Mouse (Mus musculus) layer of hippocampus, postnatal 10 days (tissue): ENCODE measurements around the gene Synj1. TPM values are rescaled to one million over a fixed set of nuclear protein-coding genes. Genes with fewer than 3 reads are reported as not detected.

Experiments used
- DNase-seq, 2 experiments: peaks; one replicate each; pipeline ENCODE4 v3.0.0; 2021; ENCODE audit warnings: low spot score in 2 of 2
- total RNA-seq, 2 experiments: library from RNA; stranded (reverse); gene quantifications; 2 replicates each; pipeline ENCODE4 v1.2.3; 2021

Synj1 gene
- total RNA-seq, 2 experiments from 2014 or later, result 257 to 270 TPM

DNA sequence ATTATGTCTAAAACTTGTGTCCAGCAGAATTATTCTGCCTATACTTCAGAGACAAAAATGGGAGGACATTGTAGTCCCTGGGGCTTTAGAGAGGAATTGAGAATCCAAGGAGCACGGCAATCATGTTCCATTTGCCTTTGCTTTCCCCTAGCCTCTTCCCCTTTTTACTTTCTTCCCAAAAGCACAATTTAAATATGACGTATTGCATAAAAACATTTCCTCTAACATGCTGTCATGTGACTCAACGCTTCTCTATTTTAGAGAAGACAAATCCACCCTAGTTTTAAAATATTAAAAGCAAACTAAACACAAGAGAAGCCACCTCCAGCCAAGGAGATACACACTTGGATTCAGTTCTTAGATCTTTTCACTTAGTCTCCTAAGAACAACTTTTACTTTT is 739 bp upstream of the Synj1 start:
- DNase-seq, result no peak

DNA sequence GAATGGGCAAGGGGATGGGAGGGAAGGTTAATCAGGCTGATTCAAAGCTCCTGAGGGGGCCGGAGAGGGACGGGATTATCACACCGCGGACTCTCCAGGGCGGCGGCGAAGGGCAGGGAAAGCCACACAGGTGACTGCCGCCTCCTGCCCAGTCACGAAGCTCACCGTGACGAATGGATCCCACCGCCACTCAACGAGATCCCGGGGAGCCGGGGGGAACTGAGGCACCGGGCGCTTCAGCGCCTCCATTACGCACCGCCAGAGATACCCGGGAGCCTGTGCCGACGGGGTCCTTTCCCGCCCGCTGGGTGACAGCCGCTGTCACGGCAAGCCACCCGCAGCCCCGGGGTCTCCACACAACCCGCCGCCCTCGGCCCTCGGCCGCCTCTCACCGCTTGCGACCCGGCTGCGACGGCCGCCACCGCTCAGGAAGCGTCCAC is 507 bp downstream of the Synj1 start:
- no peak for DNase-seq

DNA sequence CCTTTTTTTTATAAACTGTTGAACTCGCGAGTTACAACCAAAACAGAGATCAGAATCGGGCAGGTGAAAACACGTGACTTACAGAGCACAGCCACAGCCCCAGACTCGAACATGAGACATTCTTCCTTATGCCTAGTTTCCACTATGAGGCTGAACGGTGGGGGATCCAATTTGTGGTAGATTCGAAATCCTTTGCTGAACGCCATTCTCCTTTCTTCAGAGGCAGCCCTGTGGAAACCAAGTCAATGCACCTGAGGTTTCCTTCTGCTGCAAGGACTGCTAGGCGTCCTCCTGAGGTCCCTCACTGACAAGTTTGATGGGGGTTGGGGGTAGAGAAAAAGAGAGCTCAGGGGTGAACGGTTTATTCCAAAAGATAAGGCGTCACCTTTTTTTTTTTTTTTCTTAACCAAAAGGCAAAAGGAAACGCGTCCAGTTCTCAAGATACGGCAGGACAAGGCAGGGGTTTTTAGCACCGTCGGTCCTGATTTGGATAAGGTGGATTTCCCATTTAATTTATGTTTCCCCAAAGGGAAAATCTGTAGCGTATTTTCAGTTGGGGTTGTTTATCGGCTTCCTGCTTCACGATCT is 1.1 kb downstream of the Synj1 start:
- no peak for DNase-seq

DNA sequence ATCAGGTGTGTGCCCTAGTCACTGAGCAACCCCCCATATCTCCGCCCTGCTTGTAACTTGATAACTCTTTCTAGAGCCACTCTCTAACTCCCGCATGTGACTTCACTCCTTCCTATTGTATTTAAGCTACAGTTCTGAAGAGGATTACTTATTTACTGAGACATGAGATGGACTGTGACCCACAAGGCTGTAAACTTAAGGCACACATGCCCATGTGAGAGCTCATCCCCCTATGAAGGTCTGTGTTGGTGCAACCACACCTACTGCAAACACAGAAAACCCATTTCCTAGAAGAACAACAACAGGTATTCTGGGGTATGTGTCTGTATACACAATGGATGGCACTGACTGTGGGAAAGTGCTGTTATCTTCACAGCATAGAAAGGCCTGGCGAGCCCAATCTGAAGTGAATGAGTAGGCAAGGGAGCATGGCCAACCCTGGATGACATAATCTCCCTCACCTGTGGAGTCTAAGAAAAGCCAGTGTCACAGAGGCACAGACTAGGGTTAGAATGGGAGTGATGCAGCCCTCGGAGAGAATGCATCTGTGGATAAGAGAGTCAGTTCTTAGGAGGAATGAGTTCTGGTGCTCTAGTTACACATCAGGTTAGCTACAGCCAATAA is 6.1 kb downstream of the Synj1 start:
- DNase-seq, result no peak

DNA sequence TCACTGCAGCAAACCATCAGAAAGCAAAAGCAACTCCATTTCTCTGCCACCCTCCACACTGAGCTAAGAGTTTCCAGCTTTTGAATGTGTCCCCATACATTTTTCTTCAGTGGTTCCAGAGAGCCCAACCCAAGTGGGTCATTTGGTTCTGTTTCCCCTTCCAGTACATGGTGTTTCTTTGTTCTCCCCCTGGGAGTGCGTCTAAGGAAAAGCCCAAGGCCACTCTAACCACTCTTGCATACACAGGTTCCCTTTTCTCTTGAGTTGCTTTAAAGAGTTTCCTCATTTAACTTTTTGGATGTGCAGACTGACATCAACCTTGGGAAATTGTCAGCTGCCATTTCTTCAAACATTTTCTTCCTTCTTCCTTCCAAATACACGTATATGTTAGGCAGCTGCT is 10.0 kb downstream of the Synj1 start:
- no peak for DNase-seq

DNA sequence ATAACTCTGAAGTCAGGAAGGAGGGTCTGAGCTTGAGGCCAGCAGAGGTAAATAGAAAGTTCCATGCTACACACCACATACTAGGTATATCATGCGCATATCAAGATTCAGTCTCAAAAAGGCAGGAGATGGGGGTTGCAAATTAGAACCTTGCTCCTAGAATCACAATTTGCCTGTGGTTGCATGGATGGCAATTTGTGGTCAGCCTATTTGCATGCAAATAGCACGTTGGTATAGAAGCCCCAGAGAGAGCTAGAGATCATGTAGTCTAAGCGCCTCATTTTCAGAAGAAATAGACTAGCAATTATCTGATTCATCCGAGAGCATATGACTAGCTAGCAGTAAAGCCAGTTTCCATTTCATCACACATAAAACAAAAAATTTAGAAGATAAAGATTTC is 11.3 kb downstream of the Synj1 start:
- DNase-seq, result no peak

DNA sequence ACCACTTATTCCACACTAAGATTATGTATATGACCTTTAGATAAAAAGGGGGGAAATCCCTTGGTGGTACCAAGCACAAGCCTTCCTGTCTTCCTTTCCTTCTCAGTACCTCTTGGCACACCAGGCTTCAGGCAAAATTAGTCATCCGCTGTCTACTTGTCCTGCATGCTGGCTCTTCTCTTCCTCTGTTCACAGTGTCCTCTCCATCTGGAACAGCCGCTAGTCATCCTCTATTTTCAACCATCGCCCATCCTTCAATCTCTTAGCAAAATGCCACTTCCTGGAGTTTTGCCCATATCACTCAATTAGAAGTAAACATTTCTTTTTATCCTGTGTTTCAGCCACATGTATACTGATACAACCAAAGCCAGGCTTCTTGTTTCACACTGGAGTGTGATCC is 13.3 kb downstream of the Synj1 start:
- no peak for DNase-seq

DNA sequence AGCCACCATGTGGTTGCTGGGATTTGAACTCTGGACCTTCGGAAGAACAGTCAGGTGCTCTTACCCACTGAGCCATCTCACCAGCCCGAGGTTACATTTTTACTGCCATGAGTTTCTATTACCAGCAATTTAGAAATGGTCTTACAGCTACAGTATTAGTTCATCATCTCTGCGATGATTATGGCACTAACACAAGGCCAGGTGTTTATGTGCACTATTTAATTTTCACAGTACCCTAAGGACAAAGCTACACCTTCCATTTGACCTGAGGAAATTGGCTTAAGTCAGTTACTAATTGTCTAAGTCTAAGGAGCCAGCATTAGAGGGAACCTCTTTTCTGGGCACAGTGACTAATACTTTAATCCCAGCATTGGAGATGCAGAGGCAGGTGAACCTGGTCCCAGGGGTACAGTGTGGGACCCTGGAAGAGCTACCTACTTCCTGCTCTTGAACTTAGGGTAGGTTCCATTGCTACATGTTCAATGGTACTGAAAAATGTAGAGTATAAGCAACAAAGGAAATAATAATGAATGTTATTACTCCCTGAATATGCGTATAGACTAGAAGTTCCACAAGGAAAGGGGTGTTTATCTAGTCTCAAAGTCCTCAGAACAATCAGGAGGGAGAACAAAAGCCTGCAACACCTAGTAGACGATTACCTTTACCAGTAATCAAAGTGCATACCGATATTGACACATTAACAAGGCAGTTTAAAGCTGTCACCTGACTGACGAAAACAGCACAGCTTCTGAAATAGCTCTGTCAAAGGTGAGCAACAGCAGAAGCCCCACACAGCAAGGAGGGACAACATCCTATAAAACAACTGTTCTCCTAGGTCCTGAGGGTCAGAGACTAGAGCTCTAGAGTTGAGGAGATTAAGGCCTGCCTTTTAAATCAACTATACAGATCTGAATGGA is 14.5 kb downstream of the Synj1 start:
- DNase-seq, result no peak

DNA sequence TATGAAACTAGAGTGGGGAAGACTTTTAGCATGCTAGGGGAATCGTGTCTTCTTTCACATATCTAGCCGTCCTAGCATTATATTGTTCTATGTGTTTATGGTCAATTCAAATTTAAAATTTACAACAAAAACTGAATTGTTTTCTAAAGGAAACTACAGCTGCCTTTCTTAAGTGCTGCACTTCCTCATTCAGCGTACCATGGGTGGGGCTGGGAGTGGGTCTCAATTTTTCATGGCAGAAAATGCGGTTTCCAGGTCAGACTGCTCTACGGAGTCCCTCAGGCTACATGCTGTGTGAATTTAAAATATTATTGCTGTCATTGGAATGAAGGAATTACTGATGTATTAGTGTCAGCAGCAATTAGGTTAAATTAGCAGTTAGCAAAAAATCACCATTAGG is 15.6 kb downstream of the Synj1 start:
- no peak for DNase-seq

DNA sequence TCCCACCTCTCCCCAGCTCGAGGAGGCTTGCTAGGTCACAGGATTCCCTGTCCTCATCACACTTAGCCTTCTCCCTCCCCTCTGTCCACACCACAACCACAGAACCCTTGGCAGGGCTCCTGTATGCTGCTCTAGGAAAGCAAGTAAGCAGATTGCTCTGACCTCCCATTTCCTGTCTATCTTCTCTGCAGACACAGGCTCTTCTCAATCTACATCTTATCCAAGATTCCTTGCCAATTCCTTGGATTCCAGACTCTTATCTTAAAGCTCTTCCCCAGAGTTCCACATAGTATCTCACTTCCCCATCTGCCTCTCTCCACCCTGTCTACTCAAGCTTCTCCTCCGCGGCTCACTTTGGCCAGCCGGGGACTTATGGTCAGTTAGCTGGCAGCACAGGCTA is 16.1 kb downstream of the Synj1 start:
- DNase-seq, result no peak

DNA sequence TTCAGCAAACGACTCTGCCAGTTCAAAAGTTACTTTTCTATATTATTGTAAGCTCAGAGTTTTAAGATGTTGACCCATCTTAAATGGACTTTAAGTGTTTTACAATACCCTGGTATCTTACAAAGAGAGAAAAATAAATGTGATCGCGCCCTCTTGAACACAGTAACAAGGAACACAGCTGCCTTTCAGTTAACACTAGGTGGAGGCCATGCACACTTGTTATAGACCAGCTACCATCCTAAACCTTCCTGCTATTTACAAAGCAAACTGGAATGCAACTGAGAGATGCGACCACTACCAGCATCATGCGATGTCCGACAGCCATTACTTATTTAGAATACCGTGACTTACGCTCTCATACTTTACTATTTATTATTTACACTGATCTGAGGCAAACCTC is 21.9 kb downstream of the Synj1 start:
- DNase-seq, result no peak

DNA sequence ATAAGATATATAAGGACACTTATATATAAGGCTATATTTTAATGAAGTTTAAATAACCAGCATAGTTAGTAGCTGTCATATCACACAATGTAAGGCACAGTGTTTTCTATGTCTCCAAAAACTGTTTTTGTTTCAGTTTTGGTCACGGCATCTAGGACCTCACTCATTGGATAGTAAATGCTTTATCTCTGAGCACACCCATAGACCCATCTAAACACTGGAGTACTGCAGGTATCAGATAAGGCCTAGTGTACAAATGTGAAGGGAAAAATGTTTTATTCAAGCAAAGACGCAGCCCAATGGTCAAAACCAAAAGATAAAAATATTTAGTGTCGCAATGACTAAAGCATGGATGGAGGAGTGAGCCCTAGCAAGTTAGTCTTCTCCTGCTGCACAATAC is 22.4 kb downstream of the Synj1 start:
- DNase-seq, result no peak

DNA sequence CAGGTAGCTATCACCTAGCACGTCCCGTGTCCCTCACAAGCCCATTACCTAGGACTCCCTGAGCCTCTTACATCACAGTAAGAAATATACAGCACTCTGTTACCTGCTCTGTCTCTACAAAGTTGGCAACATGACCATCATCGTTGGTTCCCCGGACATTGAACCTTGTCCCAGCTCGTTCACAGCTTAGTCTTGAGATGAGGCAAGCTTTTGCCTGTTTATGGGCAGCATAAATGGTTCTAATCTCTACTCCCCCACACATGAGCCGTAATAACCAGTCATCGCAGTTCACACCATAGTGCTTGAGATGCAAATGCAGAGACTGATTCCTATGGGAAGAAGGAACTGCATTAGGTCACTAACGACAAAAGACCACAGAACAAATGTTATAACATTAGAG is 23.1 kb downstream of the Synj1 start:
- DNase-seq, result no peak

DNA sequence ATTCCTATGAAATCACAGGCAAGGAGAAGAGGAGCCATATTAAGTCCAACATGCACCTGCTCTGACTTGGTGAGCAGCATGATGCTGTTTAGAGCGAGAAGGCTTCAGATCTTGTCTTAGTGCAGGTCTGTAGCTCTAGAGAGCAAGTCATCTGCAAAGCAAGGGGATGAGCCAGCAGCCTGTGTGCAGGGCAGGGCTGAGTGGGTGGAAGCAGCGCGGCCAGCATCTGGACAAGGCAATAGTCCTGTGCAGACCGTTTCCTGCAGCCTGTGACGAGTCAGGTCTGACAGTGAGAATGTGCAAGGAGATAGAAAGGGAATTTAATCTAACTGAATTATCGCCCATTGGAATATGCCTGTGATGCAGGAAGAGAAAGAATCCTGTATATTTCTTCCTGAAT is 40.1 kb downstream of the Synj1 start:
- DNase-seq, result peak in 1 of 2 experiments; percentile 6

DNA sequence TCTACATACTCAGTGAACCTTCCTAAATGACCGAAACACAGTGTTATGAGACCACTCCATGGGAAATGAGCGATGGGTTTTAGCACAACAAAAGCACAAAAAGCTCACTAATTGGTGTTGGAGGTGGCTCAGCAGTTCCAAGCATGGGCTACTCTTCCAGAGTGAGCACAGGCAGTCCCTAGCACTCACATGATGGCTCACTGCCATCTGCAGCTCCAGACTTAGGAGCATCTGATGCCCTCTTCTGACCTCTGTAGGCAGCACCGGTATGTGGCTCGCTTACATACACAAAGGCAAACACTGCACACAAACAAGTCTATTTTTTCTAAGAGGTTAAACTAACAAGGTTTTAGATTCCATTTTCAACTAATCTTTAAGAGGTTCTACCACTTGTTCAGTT is 44.9 kb downstream of the Synj1 start:
- peak in 1 of 2 experiments; percentile 8 for DNase-seq

DNA sequence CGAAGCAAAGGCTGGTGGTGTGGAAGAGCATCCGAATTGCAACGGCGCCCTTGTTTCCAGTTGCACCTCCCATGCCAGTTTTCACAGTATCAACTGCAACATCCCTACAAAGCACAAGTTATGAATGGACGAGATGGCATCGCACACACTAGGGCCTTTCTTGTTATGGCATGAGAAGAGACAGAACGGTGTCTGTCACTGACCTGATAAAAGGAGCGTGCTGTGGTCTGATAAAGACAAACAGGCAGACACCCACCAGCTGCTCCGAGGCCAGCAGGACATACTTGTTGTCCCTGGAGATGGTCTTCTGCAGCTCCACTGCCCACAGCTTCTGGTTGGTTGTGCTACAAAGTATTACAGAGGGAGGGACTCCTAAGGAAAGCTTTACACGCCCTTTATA is 46.8 kb downstream of the Synj1 start:
- DNase-seq, result peak in 1 of 2 experiments; percentile 6

DNA sequence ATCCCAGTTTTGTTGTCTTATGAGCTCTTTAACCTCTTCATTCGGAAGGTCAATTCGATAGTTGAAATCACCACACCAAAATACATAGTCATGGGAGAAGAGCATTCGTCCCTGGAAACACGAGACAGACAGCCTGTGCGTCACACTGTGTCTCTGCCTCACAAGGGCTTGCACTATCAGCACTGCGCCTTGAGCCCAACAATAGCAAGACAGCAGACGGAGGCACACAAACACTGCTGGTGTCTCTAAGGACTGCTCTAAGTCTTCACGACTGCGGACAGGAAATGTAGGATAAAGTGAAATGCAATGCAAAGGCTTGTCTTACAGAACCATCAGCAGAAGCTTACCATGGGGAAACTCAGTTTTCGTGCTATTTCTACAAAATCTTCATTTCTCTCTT is 47.2 kb downstream of the Synj1 start:
- DNase-seq, result peak in 1 of 2 experiments; percentile 5

DNA sequence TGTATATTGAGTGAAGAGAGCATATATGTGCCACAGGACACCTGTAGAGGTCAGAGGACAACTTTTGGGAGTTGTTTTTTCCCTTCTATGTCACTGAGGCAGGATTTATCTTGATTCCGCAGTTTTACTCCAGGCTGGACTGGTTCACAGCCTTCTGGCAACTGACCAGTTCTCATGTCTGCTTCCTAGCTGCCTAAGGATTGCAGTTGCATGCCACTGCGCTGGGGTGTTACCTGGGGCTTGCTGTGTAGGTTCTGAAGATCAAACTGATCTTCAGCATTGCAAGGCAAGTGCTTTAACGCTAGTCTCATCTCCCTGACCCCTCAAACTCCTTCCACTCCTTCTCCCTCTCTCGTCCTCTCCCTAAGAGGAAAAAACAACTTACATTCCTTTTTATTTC is 47.9 kb downstream of the Synj1 start:
- peak in 1 of 2 experiments; percentile 3 for DNase-seq

DNA sequence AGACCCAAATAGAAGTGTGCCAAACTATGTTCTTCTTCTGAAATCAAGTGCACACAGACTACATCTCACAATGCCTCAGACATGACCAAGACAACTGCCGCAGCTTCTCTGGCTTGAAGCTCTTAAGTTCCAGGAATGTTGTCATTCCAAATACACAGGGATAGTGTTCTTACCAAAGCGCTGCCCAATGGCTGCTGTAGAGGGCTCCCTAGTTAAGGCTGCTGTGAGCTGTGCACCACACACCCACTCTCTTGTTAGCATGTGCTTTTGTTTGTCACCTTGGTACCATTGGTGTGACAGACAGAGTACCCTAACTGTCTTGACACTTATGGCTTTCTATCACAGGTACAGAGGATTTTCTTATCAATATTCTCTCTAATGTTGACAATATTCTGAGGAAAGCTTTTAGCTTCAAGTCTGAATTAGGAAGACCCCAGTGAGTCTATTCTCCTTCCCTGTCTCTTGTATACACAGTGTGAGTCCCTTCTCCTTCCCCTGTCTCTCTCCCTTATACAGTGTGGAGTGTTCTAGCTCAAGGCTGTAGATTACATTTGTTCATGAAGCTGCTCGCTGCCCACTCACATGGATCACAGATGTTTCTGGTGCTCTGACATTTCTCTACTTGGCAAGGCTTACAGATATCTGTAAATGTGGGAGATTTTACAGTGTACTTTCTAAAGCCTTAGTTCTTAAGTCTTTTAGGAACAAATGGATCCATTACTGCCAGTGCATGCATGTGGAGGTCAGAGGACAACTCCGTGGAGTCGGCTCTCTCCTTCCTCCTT is 52.6 kb downstream of the Synj1 start:
- peak in 1 of 2 experiments; percentile 17 for DNase-seq

DNA sequence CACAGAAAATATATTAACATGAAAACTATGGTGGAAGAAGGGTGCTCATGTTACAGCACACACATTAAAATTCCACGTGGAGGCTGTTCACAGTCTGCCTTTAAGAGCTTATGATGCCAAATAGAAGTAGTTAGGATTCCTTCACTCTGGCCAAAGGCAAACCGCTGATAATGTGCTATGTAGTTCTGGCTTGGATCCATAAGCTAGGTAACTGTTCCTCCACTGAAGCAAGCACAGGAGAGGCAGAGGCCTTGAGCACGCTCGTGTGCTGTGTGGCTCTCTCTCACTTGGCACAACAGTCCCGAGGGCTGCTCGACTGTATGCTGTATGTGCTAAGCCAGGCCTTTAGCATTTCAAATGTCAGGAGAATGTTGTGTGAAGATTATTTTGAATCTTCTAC is 55.6 kb downstream of the Synj1 start:
- no peak for DNase-seq

DNA sequence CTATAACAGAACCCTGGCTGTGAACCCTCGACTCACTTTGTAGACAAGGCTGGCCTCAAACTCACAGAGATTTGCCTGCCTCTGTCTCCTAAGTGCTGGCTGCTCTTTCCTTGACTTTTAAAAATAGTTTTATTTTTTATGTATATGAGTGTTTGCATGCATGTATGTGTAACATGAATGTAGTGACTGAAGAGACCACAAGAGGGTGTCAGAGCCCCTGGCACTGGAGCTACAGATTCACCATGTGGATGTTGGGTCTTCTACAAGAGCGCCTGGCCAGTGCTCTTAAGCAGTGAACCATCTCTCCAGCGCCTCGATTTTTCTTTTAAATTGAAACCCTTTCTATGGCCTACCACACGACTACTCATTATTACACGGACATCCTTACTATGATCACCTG is 57.3 kb downstream of the Synj1 start:
- peak in 1 of 2 experiments; percentile 8 for DNase-seq
